Mouse (Mus musculus) ES-CJ7 (cell line): ENCODE data around the gene Arhgef38.

Experiments
- DNase-seq: peaks from one replicate; pipeline ENCODE4 v3.0.0; 2011; ENCODE audit warnings: low read depth, low spot score

Arhgef38 gene

DNA sequence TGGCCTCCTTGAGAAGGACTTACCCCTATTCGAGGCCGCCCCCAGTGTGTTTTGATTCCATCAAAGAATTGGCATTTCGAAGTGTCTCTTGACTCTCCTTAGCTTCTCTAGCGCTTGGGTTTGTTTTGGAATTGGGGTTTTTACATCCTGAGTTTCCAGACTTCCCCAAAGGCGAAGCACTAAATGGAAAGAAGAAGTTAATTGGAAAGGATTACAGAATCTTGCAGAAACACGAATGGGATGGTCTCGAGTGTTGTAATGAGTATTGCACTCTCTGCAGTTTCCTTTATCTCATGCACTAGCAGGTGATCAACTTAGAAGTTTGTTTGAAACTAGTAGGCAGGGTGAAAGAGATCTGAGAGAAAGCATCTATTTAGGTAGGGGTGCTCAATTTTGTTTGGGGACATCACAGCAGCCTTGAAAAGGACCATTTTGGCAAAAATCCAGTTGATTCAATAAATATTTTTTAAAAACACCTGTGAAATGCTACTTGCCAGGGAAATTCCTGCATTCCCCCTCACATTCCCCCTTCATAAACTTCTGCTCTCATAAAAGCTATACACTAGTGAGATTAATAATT is 142.4 kb downstream of the Arhgef38 start:
- DNase-seq = no peak

DNA sequence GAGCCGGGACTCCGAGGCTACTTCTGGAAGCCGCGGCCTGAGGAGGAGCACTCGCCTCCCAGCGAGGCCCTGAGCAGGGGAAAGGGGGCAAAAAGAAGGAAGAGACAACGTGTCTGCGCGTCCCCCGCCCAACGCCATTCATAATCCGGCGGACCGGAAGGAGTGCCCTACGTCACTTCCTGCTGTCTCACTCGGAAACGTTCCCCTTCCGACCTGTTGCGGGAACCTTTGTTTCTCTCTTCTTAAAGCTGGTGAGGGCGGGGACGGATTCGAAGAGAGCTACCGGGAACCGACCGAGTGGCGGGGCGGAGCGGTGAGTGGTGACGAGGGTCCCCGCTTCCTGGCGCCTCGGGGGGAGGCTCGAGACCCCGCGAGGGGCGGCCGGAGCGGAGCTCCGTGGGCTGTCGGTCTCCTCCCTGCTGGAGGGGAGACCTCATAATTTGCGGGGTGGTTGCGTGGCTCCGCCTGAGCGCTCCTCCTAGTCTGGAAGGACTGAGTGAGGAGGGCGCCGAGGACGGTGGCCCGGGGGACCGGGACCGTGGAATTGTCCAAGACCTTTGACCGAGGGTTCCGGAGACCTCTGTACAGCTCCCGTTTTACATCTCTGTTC is 143.0 kb downstream of the Arhgef38 start, which contains the start of the genes Ints12 and Gstcd:
Ints12 (plus strand) TSS at position 177 of the 610 bp plus-strand sequence.
Gstcd (minus strand) TSS at position 370 of the 610 bp plus-strand sequence.
- peak; percentile 96 for DNase-seq

DNA sequence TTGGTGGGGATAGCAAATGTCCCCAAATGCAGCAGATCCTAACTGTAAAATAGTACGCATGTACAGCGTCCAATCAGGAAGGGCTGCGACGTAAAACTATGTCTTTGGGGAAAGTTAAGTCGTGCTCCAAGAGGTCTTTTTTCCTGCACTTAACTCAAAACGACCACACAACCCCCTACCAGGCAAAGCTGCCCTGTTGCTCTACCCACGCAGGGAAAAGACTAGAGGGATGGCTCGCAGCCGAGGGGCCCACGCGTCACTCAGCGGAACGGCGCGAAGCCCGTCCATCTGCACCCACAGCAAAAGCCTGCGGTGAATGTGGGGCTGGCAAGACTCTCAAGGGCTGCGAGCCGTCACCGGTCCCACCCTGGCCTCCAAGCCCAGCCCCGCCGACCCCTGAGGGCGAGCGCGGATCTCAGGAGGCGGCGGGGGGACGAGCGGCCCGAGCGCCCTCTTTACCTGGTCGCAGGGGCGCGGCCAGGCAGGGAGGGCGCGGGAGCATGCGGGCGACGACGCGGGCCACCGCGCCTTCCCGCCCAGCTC is 143.6 kb downstream of the Arhgef38 start:
- DNase-seq = peak; percentile 53

DNA sequence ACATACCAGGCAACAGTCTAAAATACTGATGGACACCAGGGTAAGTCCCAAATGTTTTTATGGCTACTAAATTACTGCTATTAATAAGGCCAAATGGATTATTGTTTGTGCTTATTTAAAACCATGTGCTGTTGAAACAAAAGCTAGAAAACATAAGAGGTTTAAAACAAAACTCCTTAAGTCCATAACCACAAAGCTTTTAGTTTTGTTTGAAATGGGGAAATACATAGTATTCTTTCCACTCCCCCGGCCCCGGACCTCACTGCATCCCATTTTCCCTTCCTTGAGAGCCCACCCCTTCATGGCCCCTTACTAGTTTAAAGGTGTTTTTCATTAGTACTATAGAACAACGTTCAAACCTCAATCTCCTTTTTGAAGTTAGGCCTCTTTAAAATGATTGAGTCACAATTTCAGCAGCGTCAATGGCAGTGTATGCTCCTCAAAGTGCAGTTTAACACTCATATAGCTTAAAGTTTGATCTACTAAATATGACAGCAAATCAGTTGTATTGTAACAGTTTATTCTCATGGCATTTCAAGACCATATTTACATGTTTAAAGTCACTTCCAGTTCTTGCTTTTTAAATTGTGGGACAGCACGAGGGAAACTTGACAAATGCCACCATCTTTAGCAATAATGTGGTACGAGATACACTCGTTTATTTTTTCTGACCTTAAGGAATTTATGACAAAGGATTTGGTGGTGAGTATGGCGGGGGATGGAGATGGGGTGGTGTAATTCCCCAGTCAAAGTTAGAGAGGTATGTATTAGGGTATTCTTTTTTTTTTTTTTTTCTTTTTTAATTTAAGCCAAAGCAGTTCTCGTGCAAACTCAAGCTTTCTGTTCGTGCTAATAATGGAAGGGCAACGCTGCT is 144.3 kb downstream of the Arhgef38 start:
- no peak for DNase-seq

DNA sequence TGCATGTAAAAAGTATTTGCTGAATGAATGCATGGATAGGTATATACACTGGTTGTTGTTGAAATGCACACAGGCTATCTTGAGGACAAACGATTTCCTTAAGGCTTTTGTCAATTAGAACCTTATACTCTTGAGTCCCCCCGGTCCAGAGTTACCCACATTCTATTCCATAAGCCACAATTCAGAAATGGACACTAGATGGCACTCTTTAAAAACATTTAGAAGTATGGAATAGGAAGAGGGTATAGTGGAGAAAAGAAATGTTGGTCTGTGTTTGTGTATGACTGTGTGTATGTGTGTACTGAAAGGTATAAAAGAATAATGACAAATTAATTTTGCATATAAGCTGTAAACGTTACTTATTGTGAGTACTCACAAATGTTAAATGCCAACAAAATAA is 148.9 kb downstream of the Arhgef38 start:
- peak; percentile 27 for DNase-seq

DNA sequence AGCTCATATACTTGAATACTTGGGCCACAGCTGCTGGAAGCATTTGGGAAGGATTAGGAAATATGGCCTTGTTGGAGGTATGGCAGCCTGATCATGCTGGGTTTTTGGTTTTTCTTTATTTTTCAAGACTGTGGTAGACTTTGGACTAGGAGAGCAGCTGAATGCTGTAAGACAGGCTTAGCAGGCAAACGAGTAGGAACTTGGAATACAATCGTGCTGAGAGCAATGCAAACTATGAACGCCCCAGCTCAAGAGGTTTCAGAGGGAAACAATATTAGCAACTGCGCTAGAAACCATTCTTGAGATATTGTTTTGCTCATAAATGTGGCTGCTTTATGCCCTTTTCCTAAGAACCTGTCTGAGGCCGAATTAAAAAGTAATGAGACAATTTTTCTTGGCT is 152.0 kb downstream of the Arhgef38 start:
- no peak for DNase-seq

DNA sequence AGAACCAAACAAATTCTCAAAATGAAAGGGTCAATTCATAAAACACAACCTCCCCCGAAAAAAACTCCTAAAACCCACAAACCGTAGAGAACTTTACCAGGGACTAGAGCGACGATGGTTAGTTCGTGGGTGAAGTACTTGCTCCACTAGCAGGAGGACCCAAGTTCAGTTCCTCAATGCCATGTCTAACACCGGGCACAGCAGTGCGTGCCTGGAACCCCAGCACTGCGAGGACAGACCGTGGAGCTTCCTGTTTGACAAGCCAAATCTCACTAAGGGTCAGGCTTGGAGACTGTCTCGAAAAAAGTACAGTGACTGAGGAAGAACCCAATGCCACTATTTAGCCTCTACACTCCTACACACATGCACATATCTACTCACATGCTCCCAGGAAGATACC is 159.2 kb downstream of the Arhgef38 start:
- DNase-seq = no peak
